Mouse (Mus musculus): Measurements from ENCODE around the gene Rasal2. TPM values are rescaled to one million over a fixed set of nuclear protein-coding genes. Genes with fewer than 3 reads are reported as not detected.
A peak's percentile ranks its signal among the peaks of the same experiment; 100 is the strongest.
"Not testable (repeated sequence)": the region's sequence is repeated elsewhere in the genome, so short reads cannot be mapped to it uniquely, and the experiment has no call there.

Gene Rasal2
- polyA plus RNA-seq, 2 experiments = 0.58 to 1.1 TPM

GRCm38 (mm10) chr1:157244453-157244790 lies 168.0 kb downstream of the Rasal2 start:
- Histone ChIP-seq H3K27ac (no peak overlapping the region), H3K27me3 (ENCODE audit: control insufficient read depth, insufficient read depth, low read length) (no peaks in the 10 kb centered on the region), H3K36me3 (replicated peaks; ENCODE audit: control insufficient read depth, insufficient read depth, low read depth) (no peaks in the 10 kb centered on the region), H3K4me1 (replicated peaks; ENCODE audit: control insufficient read depth in 2 of 2, insufficient read depth in 2 of 2, low read length in 1 of 2) (no peaks in the 10 kb centered on the region), H3K4me3 (ENCODE audit: insufficient read depth in 1 of 2, low read depth in 2 of 2, low read length in 2 of 2) (no peak overlapping the region), H3K9ac (replicated peaks) (no peak overlapping the region), H3K4me2 (ENCODE audit: low read depth) (no peak overlapping the region), H3K9me3 (ENCODE audit: control insufficient read depth, low read length) (no peaks in the 10 kb centered on the region)
- DNase-seq (ENCODE audit: low read depth in 3 of 3, low spot score in 3 of 3) = no peak
- TF ChIP-seq CTCF (IDR thresholded peaks at IDR 0.05; ENCODE audit: low read depth) = no peak
- TF ChIP-seq EP300 (IDR thresholded peaks at IDR 0.05; ENCODE audit: low read depth) = no peak
- 55% methylated on average over 5 of the region's 5 CpGs for WGBS (ENCODE audit: insufficient replicate concordance)
- no peak for ATAC-seq (ENCODE audit: insufficient read depth)

- DNase-seq (ENCODE audit: low read depth in 3 of 3, low spot score in 3 of 3) = no peak
- no peaks in the 10 kb centered on the region for H3K9me3 ChIP-seq (ENCODE audit: control insufficient read depth, low read length)
- H3K27ac ChIP-seq = no peak overlapping the region
- no peaks in the 10 kb centered on the region for H3K27me3 ChIP-seq (ENCODE audit: control insufficient read depth, insufficient read depth, low read length)
- no peak overlapping the region for H3K4me3 ChIP-seq (ENCODE audit: insufficient read depth in 1 of 2, low read depth in 2 of 2, low read length in 2 of 2)
- no peak overlapping the region for H3K9ac ChIP-seq (replicated peaks)
- H3K4me2 ChIP-seq (ENCODE audit: low read depth) = no peak overlapping the region
- no peaks in the 10 kb centered on the region for H3K4me1 ChIP-seq (replicated peaks; ENCODE audit: control insufficient read depth in 2 of 2, insufficient read depth in 2 of 2, low read length in 1 of 2)
- ATAC-seq (ENCODE audit: insufficient read depth) = no peak
- H3K36me3 ChIP-seq (replicated peaks; ENCODE audit: control insufficient read depth, insufficient read depth, low read depth) = no peaks in the 10 kb centered on the region
- 44% methylated on average over 7 of the region's 7 CpGs for WGBS (ENCODE audit: insufficient replicate concordance)
- no peak for TF ChIP-seq CTCF (IDR thresholded peaks at IDR 0.05; ENCODE audit: low read depth)
- no peak for TF ChIP-seq EP300 (IDR thresholded peaks at IDR 0.05; ENCODE audit: low read depth)
These were observed 168.6 kb downstream of the Rasal2 start for GRCm38 (mm10) chr1:157243576-157244452.

- no peak for DNase-seq (ENCODE audit: low read depth in 3 of 3, low spot score in 3 of 3)
- 53% methylated on average over 1 of the region's 1 CpGs for WGBS (ENCODE audit: insufficient replicate concordance)
- no peak for ATAC-seq (ENCODE audit: insufficient read depth)
- Histone ChIP-seq H3K27ac (no peak overlapping the region), H3K4me2 (ENCODE audit: low read depth) (no peak overlapping the region), H3K9me3 (ENCODE audit: control insufficient read depth, low read length) (no peaks in the 10 kb centered on the region), H3K36me3 (replicated peaks; ENCODE audit: control insufficient read depth, insufficient read depth, low read depth) (no peaks in the 10 kb centered on the region), H3K9ac (replicated peaks) (no peak overlapping the region), H3K27me3 (ENCODE audit: control insufficient read depth, insufficient read depth, low read length) (no peaks in the 10 kb centered on the region), H3K4me1 (replicated peaks; ENCODE audit: control insufficient read depth in 2 of 2, insufficient read depth in 2 of 2, low read length in 1 of 2) (no peaks in the 10 kb centered on the region; a peak in 1 of 4 replicates), H3K4me3 (ENCODE audit: insufficient read depth in 1 of 2, low read depth in 2 of 2, low read length in 2 of 2) (no peak overlapping the region)
- no peak for TF ChIP-seq CTCF (IDR thresholded peaks at IDR 0.05; ENCODE audit: low read depth)
- TF ChIP-seq EP300 (IDR thresholded peaks at IDR 0.05; ENCODE audit: low read depth) = no peak
These were observed 172.7 kb downstream of the Rasal2 start for GRCm38 (mm10) chr1:157239687-157240086.

GRCm38 (mm10) chr1:157236650-157237344 lies 175.6 kb downstream of the Rasal2 start:
- not testable (repeated sequence) for H3K4me1 ChIP-seq (replicated peaks; ENCODE audit: control insufficient read depth in 2 of 2, insufficient read depth in 2 of 2, low read length in 1 of 2); H3K9ac ChIP-seq (replicated peaks); H3K27ac ChIP-seq; H3K4me2 ChIP-seq (ENCODE audit: low read depth); H3K4me3 ChIP-seq (ENCODE audit: insufficient read depth in 1 of 2, low read depth in 2 of 2, low read length in 2 of 2); H3K27me3 ChIP-seq (ENCODE audit: control insufficient read depth, insufficient read depth, low read length); H3K36me3 ChIP-seq (replicated peaks; ENCODE audit: control insufficient read depth, insufficient read depth, low read depth); DNase-seq (ENCODE audit: low read depth in 3 of 3, low spot score in 3 of 3); H3K9me3 ChIP-seq (ENCODE audit: control insufficient read depth, low read length)
- WGBS (ENCODE audit: insufficient replicate concordance) = 55% methylated on average over 4 of the region's 4 CpGs
- ATAC-seq (ENCODE audit: insufficient read depth) = peak; percentile 68; the same call in 1 of the 2 replicates

GRCm38 (mm10) chr1:157233451-157233850 lies 178.9 kb downstream of the Rasal2 start:
- WGBS (ENCODE audit: insufficient replicate concordance) = 75% methylated on average over 2 of the region's 2 CpGs
- no peak overlapping the region for H3K4me3 ChIP-seq (ENCODE audit: insufficient read depth in 1 of 2, low read depth in 2 of 2, low read length in 2 of 2)
- TF ChIP-seq EP300 (IDR thresholded peaks at IDR 0.05; ENCODE audit: low read depth) = no peak
- no peak for TF ChIP-seq CTCF (IDR thresholded peaks at IDR 0.05; ENCODE audit: low read depth)
- no peak overlapping the region for H3K27ac ChIP-seq
- H3K4me1 ChIP-seq (replicated peaks; ENCODE audit: control insufficient read depth in 2 of 2, insufficient read depth in 2 of 2, low read length in 1 of 2) = no peaks in the 10 kb centered on the region; a peak in 1 of 4 replicates
- no peak overlapping the region for H3K9ac ChIP-seq (replicated peaks)
- H3K9me3 ChIP-seq (ENCODE audit: control insufficient read depth, low read length) = no peaks in the 10 kb centered on the region
- H3K4me2 ChIP-seq (ENCODE audit: low read depth) = no peak overlapping the region
- DNase-seq (ENCODE audit: low read depth in 3 of 3, low spot score in 3 of 3) (no peak), ATAC-seq (ENCODE audit: insufficient read depth) (no peak)
- H3K36me3 ChIP-seq (replicated peaks; ENCODE audit: control insufficient read depth, insufficient read depth, low read depth) = no peaks in the 10 kb centered on the region
- no peaks in the 10 kb centered on the region for H3K27me3 ChIP-seq (ENCODE audit: control insufficient read depth, insufficient read depth, low read length)
